15 mouse cellular contexts compared by ENCODE assay signal in genomic region chr3:25606597-25606996, GRCm38 (mm10).
"Had no signal": no experiment of that assay in that cellular context is flagged by ENCODE, and none has a peak within 500 bp of the region (broad histone marks: within the 10 kb centered on the region; RNA-seq: fewer than 3 reads in every experiment).

No protein-coding gene starts in this region.

- ATAC-seq: intestine, postnatal 0 days; liver, postnatal 0 days had no signal

- H3K27me3 ChIP-seq: limb, embryonic 12.5 days; liver, embryonic 13.5 days; lung, embryonic 15.5 days; megakaryocyte, embryonic 14.5 days; neural tube, embryonic 13.5 days had no signal

- H3K9me3 ChIP-seq: limb, embryonic 12.5 days; liver, embryonic 13.5 days; lung, embryonic 15.5 days; megakaryocyte, embryonic 14.5 days; neural tube, embryonic 13.5 days had no signal

- H3K4me3 ChIP-seq: layer of hippocampus, adult 2 months; limb, embryonic 12.5 days; liver, embryonic 13.5 days; lung, embryonic 15.5 days; megakaryocyte, embryonic 14.5 days; neural tube, embryonic 13.5 days had no signal

- H3K4me2 ChIP-seq: limb, embryonic 12.5 days; liver, embryonic 13.5 days; lung, embryonic 15.5 days; neural tube, embryonic 13.5 days had no signal

- H3K27ac ChIP-seq: layer of hippocampus, adult 2 months; limb, embryonic 12.5 days; liver, embryonic 13.5 days; lung, embryonic 15.5 days; macrophage; stomach, postnatal 0 days had no signal

- H3K9ac ChIP-seq: limb, embryonic 12.5 days; liver, embryonic 13.5 days; liver, postnatal 0 days; lung, embryonic 15.5 days; neural tube, embryonic 13.5 days had no signal

- DNase-seq: kidney, postnatal 10 days; kidney, postnatal 4 days; liver; liver, embryonic 13.5 days; liver, postnatal 0 days; lung, postnatal 14 days; thymus, postnatal 4 days had no signal

- H3K36me3 ChIP-seq: limb, embryonic 12.5 days; liver, embryonic 13.5 days; lung, embryonic 15.5 days; neural tube, embryonic 13.5 days had no signal

- H3K4me1 ChIP-seq: limb, embryonic 12.5 days; liver, embryonic 13.5 days; lung, embryonic 15.5 days; megakaryocyte, embryonic 14.5 days; neural tube, embryonic 13.5 days had no signal
